Mouse (Mus musculus) midbrain, embryonic 10.5 days (tissue): Measurements from ENCODE around the gene Slc25a22. TPM values are rescaled to one million over a fixed set of nuclear protein-coding genes. Genes with fewer than 3 reads are reported as not detected.

Experiments used
- DNase-seq: peaks from one replicate; pipeline ENCODE4 v3.0.0-alpha.2; 2017; ENCODE audit warnings: low spot score
- H3K27ac ChIP-seq: fragments of 300-500 bp; sonication (generic); replicated peaks from 2 replicates; pipeline ENCODE4 v1.5.1; 2016; ENCODE audit warnings: mild to moderate bottlenecking
- H3K27me3 ChIP-seq: fragments of 300-500 bp; sonication (generic); 2 replicates; pipeline ENCODE4 v1.6.1; 2016; ENCODE audit warnings: low read depth, mild to moderate bottlenecking; ENCODE audit not compliant: poor library complexity, severe bottlenecking
- H3K36me3 ChIP-seq: fragments of 300-500 bp; sonication (generic); 2 replicates; pipeline ENCODE4 v1.6.1; 2016; ENCODE audit warnings: mild to moderate bottlenecking, moderate library complexity
- H3K4me1 ChIP-seq: fragments of 300-500 bp; sonication (generic); 2 replicates; pipeline ENCODE4 v1.6.1; 2016
- H3K4me3 ChIP-seq: fragments of 300-500 bp; sonication (generic); 2 replicates; pipeline ENCODE4 v1.5.1; 2016; ENCODE audit warnings: mild to moderate bottlenecking, moderate library complexity
- H3K9me3 ChIP-seq: fragments of 300-500 bp; sonication (generic); replicated peaks from 2 replicates; pipeline ENCODE4 v1.6.1; 2016; ENCODE audit warnings: mild to moderate bottlenecking
- WGBS: fragments of 180-500 bp; shearing (Covaris S2); methylation state at CpG from one replicate; pipeline ENCODE4 v1.1.7; 2016; 5-methylcytosine and 5-hydroxymethylcytosine counted together
- polyA plus RNA-seq: library from polyadenylated mRNA; unstranded; fragments of >200 nt; fragmentation: Nextera tagmentation; extraction: Ambion mirVana; gene quantifications from 2 replicates; pipeline ENCODE4 v1.2.1, GENCODE M21; 2016

The Slc25a22 gene
- polyA plus RNA-seq, 1 experiment from 2014 or later = 43.7 TPM

GRCm38 (mm10) chr7:141460391-141461113, 22.9 kb upstream of the Slc25a22 start, which contains the start of gene Cracr2b:
TSS of gene Cracr2b (plus strand) at chr7:141461094.
- 71% methylated on average over 15 of the region's 15 CpGs for WGBS
- Histone ChIP-seq H3K27ac (peak within 1 kb of the TSS; percentile 57; the same call in 1 of the 2 replicates), H3K27me3 (peaks cover 87% of the 10 kb centered on the region), H3K36me3 (peaks cover 12% of the 10 kb centered on the region), H3K4me1 (peaks cover 44% of the 10 kb centered on the region), H3K4me3 (peak within 1 kb of the TSS; percentile 55), H3K9me3 (no peaks in the 10 kb centered on the region)
- no peak for DNase-seq

GRCm38 (mm10) chr7:141460001-141460390, 22.3 kb upstream of the Slc25a22 start:
- Histone ChIP-seq H3K4me1 (peaks cover 44% of the 10 kb centered on the region), H3K27me3 (peaks cover 81% of the 10 kb centered on the region)
- 76% methylated on average over 5 of the region's 5 CpGs for WGBS

GRCm38 (mm10) chr7:141459301-141459711, 21.6 kb upstream of the Slc25a22 start:
- Histone ChIP-seq H3K27me3 (peaks cover 75% of the 10 kb centered on the region), H3K4me1 (peaks cover 44% of the 10 kb centered on the region)
- 89% methylated on average over 17 of the region's 17 CpGs for WGBS

More at GRCm38 (mm10) chr7:141460001-141460390, 22.3 kb upstream of the Slc25a22 start:
- Histone ChIP-seq H3K4me3 (no peak overlapping the region), H3K9me3 (no peaks in the 10 kb centered on the region), H3K36me3 (peaks cover 12% of the 10 kb centered on the region), H3K27ac (no peak overlapping the region)
- no peak for DNase-seq

GRCm38 (mm10) chr7:141458661-141459060, 21.0 kb upstream of the Slc25a22 start:
- H3K36me3 ChIP-seq = peaks cover 12% of the 10 kb centered on the region
- peaks cover 68% of the 10 kb centered on the region for H3K27me3 ChIP-seq
- no peak overlapping the region for H3K27ac ChIP-seq
- peaks cover 44% of the 10 kb centered on the region for H3K4me1 ChIP-seq
- no peaks in the 10 kb centered on the region for H3K9me3 ChIP-seq
- WGBS = 93% methylated on average over 11 of the region's 11 CpGs
- no peak for DNase-seq
- H3K4me3 ChIP-seq = no peak overlapping the region

More at GRCm38 (mm10) chr7:141459301-141459711, 21.6 kb upstream of the Slc25a22 start:
- DNase-seq = no peak
- Histone ChIP-seq H3K27ac (no peak overlapping the region), H3K9me3 (no peaks in the 10 kb centered on the region), H3K36me3 (peaks cover 12% of the 10 kb centered on the region), H3K4me3 (no peak overlapping the region)

GRCm38 (mm10) chr7:141457986-141458660, 20.4 kb upstream of the Slc25a22 start:
- Histone ChIP-seq H3K4me3 (no peak overlapping the region), H3K27me3 (peaks cover 63% of the 10 kb centered on the region), H3K36me3 (peaks cover 12% of the 10 kb centered on the region), H3K9me3 (no peaks in the 10 kb centered on the region), H3K27ac (no peak overlapping the region), H3K4me1 (peaks cover 44% of the 10 kb centered on the region)
- 80% methylated on average over 15 of the region's 15 CpGs for WGBS
- DNase-seq = peak; percentile 55

GRCm38 (mm10) chr7:141457236-141457635, 19.5 kb upstream of the Slc25a22 start:
- H3K36me3 ChIP-seq = peaks cover 14% of the 10 kb centered on the region
- no peak overlapping the region for H3K27ac ChIP-seq
- peaks cover 54% of the 10 kb centered on the region for H3K27me3 ChIP-seq
- peaks cover 41% of the 10 kb centered on the region for H3K4me1 ChIP-seq
- H3K9me3 ChIP-seq = no peaks in the 10 kb centered on the region
- 95% methylated on average over 14 of the region's 14 CpGs for WGBS
- H3K4me3 ChIP-seq = no peak overlapping the region
- DNase-seq = no peak

- WGBS = 95% methylated on average over 6 of the region's 6 CpGs
- no peak for DNase-seq
- H3K4me3 ChIP-seq = peak overlapping the region; percentile 76; the same call in 1 of the 2 replicates
- H3K9me3 ChIP-seq = no peaks in the 10 kb centered on the region
- H3K27ac ChIP-seq = no peak overlapping the region
- H3K36me3 ChIP-seq = peaks cover 19% of the 10 kb centered on the region
- H3K27me3 ChIP-seq = peaks cover 49% of the 10 kb centered on the region
- peaks cover 36% of the 10 kb centered on the region for H3K4me1 ChIP-seq
These were observed 19.0 kb upstream of the Slc25a22 start for GRCm38 (mm10) chr7:141456739-141457138.

- 1% methylated on average over 23 of the region's 23 CpGs for WGBS
- H3K9me3 ChIP-seq = no peaks in the 10 kb centered on the region
- peak overlapping the region; percentile 76 for H3K4me3 ChIP-seq
- H3K4me1 ChIP-seq = peaks cover 32% of the 10 kb centered on the region
- H3K36me3 ChIP-seq = peaks cover 29% of the 10 kb centered on the region
- H3K27me3 ChIP-seq = peaks cover 39% of the 10 kb centered on the region
- peak; percentile 57 for DNase-seq
- peak overlapping the region; percentile 82 for H3K27ac ChIP-seq
These were observed 18.1 kb upstream of the Slc25a22 start for GRCm38 (mm10) chr7:141455610-141456314.

GRCm38 (mm10) chr7:141454967-141455551, 17.4 kb upstream of the Slc25a22 start, which contains the start of gene Pnpla2:
TSS of gene Pnpla2 (plus strand) at chr7:141455198.
- Histone ChIP-seq H3K9me3 (no peaks in the 10 kb centered on the region), H3K4me1 (peaks cover 33% of the 10 kb centered on the region), H3K4me3 (peak within 1 kb of the TSS; percentile 76), H3K36me3 (peaks cover 36% of the 10 kb centered on the region), H3K27ac (peak within 1 kb of the TSS; percentile 82), H3K27me3 (peaks cover 32% of the 10 kb centered on the region)
- under 1% methylated on average over 45 of the region's 45 CpGs for WGBS
- DNase-seq = peak; percentile 90

- no peak for DNase-seq
- no peaks in the 10 kb centered on the region for H3K9me3 ChIP-seq
- no peak overlapping the region for H3K4me3 ChIP-seq
- H3K27ac ChIP-seq = no peak overlapping the region
- peaks cover 39% of the 10 kb centered on the region for H3K36me3 ChIP-seq
- WGBS = 86% methylated on average over 2 of the region's 2 CpGs
- peaks cover 19% of the 10 kb centered on the region for H3K27me3 ChIP-seq
- peaks cover 41% of the 10 kb centered on the region for H3K4me1 ChIP-seq
These were observed 15.9 kb upstream of the Slc25a22 start for GRCm38 (mm10) chr7:141453636-141454035.

- H3K36me3 ChIP-seq = peaks cover 43% of the 10 kb centered on the region
- H3K27ac ChIP-seq = no peak overlapping the region
- DNase-seq = no peak
- H3K27me3 ChIP-seq = peaks cover 9% of the 10 kb centered on the region
- no peaks in the 10 kb centered on the region for H3K9me3 ChIP-seq
- H3K4me1 ChIP-seq = peaks cover 45% of the 10 kb centered on the region
- H3K4me3 ChIP-seq = no peak overlapping the region
These were observed 14.2 kb upstream of the Slc25a22 start for GRCm38 (mm10) chr7:141451928-141452327.
